Mouse (Mus musculus): ENCODE data around the gene Ccm2l. TPM values are rescaled to one million over a fixed set of nuclear protein-coding genes. Genes with fewer than 3 reads are reported as not detected.

Gene Ccm2l
- 1 to 10 TPM; 4.5 to 4.6 TPM for total RNA-seq (2021)
- long read RNA-seq, experiment 1, partial matches to known transcripts, result 2 of 13 reads
- long read RNA-seq, experiment 1, other reads (novel, unspliced or antisense), result 11 of 13 reads
- long read RNA-seq, experiment 2, partial matches to known transcripts, result 1 of 5 reads
- long read RNA-seq, experiment 2, other reads (novel, unspliced or antisense), result 4 of 5 reads

DNA sequence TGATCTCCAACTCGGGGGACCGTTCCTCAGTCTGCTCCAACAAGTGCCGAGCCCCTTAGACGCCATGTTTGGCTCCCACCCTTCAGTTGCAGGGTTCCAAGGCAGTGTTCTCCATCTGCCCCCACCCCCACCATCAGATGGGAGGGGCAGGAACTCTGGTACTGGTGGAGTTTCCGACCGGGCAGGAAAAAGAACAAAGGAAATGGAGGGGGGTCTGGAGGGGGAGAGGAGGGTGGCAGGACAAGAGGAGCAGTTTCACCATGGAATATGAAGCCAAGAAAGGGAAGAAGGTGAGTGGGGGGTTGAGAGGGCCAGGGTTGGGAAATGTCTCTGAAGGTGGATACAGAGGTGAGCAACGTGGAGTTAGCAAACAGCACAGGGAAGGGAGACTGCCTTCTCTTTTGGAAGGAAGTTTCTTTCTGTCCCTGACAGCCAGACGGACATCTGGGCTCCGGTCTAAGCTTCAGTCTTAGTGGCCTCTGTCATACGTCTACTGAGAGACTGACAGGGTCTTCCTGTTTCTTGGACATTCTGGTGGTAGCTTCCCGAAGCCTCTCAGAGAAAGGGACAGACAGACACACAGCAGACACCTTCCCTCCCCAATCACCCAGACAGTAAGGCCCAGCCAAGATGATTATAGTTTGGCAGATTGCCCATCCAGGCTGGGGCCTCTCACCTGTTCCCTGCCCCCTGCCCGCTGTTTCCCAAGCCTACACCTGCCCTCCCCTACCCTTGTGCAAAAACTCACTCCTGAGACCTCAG, at the start of gene Ccm2l:
Ccm2l (plus strand) TSS at position 209 of the 762 bp plus-strand sequence.
- no peak for DNase-seq (ENCODE audit: low spot score in 2 of 2)

- DNase-seq (ENCODE audit: low spot score in 2 of 2), result no peak
These were observed 49.0 kb upstream of the Ccm2l start for GRCm38 (mm10) chr2:153016786-153017185.

GRCm38 (mm10) chr2:153019355-153019754, 46.4 kb upstream of the Ccm2l start:
- DNase-seq (ENCODE audit: low spot score in 2 of 2), result no peak

DNA sequence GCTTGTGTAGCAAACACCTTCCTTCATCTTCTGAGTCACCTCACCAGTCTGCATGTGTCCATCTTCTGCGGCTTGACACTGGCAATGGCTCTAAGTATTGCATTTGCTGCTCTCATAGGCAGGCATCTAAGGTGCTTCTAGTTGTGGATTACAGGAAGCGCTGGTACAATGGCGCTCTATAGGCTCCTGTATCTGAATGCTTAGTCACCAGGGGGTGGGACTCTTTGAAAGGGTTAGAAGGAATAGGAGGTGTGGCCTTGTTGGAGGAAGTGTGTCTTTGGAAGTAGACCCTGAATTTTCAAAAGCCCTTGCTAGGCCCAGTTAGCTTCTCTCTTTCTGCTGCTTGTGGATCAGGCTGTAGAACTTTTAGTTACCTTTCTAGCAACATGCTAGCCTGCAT, 44.6 kb upstream of the Ccm2l start:
- DNase-seq (ENCODE audit: low spot score in 2 of 2), result no peak

DNA sequence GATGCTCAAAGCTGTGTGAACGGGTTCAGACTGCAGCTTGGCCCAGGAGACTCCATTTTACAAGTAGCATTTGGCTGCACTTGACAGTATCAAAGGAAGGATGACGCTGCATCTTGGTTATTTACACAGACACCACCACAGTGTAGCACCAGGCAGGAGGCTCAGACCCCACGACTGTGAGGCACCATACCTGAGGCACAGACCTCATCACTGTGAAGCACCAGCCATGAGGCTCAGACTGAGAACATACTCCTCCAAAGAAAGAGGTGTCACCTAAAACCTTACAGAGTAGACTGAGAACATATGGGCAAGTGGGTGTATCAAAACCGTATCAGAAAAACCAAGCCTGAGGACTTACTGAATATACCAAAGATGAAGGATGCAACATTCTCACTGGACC, 42.9 kb upstream of the Ccm2l start:
- DNase-seq (ENCODE audit: low spot score in 2 of 2), result peak in 1 of 2 experiments; percentile 30

GRCm38 (mm10) chr2:153026052-153026451, 39.7 kb upstream of the Ccm2l start:
- no peak for DNase-seq (ENCODE audit: low spot score in 2 of 2)

- DNase-seq (ENCODE audit: low spot score in 2 of 2), result no peak
These were observed 38.3 kb upstream of the Ccm2l start for GRCm38 (mm10) chr2:153027501-153027900.

DNA sequence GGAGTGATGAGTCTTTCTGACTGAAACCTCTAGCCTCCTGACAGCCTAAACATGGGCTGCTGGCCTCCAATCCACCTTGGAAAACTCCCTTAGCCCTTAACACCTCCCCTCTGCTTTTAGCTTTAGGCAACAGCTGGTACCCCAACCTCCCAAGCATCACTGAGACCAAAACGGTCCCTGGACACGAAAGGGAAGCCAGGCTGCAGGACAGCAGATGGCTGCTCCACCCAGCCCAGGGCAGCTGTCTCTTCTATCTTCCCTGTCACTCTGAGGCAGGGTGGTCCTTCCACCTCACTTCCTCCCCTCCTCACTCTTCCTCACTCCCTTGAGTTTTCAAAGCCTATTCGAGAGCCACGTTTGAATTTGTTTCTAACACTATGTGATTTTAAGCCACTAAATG, 35.3 kb upstream of the Ccm2l start:
- DNase-seq (ENCODE audit: low spot score in 2 of 2), result no peak

DNA sequence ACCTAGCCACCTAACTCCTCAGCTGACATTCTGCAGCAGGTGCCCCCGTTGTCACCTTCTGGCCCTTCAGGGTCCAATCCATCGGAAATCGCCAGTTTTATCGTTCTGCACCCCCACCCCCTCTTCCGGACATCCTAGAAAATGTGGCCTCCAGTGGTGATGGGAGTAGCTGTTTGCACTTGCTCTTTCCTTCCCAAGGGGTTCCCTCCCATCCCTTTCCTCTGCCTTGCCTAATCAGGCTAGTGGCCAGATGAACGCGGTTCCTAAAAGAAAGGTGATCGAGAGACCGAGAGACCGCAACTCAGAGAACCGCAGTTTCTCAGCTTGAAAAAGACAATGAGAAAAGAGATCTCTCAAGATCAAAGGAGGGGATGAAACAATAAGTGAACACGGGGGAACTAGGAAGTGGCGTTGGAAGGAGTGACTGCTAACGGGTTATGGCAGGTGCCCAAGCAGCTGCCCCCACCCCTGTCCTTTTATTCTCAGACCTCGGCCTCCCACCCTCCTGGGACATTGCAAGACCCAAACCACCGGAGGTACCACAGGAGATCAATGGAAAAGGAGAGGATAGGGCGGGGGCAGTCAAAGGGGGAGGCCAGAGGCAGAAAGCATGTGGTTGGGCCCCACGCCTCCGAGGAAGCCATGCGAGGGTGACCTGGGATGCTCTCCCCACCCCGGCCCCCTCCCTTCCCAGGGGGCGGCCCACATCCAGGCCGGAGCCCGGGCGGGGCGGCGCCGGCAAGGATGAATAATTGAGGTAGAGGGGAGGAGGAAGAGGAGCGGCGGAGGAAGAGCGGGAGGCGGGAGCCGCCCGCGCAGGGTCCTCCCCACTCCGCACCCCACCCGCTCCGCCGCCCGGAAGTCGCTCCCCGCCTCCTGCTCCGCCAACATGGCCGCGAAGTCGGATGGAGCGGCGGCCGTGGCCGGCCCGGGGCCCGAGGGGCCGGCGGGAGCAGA, 34.4 kb upstream of the Ccm2l start, which contains the start of gene Xkr7:
Xkr7 (plus strand) TSS at position 727 of the 957 bp plus-strand sequence.
- DNase-seq (ENCODE audit: low spot score in 2 of 2), result peak in 1 of 2 experiments; percentile 31

DNA sequence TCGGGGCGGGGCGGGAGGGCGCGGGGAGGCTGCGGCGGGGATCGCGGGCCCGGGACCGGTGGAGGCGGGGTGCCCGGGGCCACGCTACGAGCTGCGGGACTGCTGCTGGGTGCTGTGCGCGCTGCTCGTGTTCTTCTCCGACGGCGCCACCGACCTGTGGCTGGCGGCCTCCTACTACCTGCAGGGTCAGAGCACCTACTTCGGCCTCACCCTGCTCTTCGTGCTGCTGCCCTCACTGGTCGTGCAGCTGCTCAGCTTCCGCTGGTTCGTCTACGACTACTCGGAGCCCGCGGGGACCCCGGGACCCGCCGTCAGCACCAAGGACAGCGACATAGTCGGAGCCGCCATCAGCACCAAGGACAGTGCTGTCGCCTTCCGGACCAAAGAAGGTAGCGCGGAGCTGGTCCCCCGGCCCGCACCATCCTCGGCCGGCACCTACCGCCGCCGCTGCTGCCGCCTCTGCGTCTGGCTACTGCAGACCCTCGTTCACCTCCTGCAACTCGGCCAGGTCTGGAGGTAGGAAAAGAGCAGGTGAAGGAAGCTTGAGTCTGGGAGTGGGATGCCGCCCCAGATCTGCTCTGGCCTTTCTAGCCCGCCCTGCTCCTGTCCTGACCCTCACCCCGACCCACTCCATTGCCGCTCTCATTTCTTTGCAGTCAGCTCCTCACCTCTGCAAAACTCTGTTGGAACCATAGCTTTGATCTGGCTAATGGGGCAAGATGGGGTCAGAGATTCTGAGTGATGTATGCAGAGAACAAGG, 33.5 kb upstream of the Ccm2l start:
- peak; percentile 32 to 38 for DNase-seq (ENCODE audit: low spot score in 2 of 2)

- DNase-seq (ENCODE audit: low spot score in 2 of 2), result no peak
These were observed 32.8 kb upstream of the Ccm2l start for GRCm38 (mm10) chr2:153032973-153033372.

GRCm38 (mm10) chr2:153033545-153034230, 32.1 kb upstream of the Ccm2l start:
- DNase-seq (ENCODE audit: low spot score in 2 of 2), result no peak

DNA sequence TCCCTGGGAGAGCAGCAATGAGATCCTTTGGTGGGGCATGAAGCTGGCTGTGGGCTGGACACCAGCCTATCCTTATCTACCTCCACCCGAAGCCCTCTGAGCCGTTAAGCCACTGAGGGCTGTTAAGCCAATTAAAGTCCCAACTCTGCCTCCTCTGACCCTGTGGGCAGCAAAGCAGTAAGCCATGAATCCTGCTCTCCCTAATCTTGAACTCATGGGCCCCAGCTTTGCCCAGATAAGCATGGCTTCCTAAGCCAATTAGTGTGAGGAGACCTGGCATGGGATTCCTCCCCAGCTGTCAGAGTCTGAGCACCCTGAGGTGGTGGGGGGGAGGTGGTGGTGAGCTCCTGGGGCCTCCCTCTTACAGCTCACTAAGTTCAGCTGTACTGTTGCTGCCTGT, 29.1 kb upstream of the Ccm2l start:
- no peak for DNase-seq (ENCODE audit: low spot score in 2 of 2)

- DNase-seq (ENCODE audit: low spot score in 2 of 2), result no peak
These were observed 21.9 kb upstream of the Ccm2l start for GRCm38 (mm10) chr2:153043886-153044285.

DNA sequence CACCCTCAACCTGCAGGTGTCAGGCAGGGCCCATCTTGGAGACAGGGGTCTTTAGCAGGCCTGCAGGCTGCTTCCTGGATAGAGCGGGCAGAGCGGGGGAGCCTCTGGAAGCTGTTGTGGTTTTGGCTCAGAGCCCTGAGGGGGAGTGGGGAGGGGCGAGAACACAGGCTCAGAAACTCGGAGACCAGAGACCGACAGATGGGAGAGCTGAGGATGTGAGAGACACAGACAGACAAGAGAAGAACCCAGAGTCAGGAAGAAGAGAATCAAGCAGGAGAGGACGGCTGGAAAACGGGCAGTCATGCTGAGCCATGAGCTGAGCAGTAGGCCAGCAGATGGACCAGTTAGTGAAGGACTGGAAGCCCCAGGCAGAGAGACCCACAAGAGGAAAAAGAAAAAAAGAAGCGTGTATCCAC, 19.9 kb upstream of the Ccm2l start:
- DNase-seq (ENCODE audit: low spot score in 2 of 2), result peak; percentile 50 to 75

GRCm38 (mm10) chr2:153047828-153048465, 17.8 kb upstream of the Ccm2l start:
- DNase-seq (ENCODE audit: low spot score in 2 of 2), result peak; percentile 72 to 77

GRCm38 (mm10) chr2:153049288-153049996, 16.3 kb upstream of the Ccm2l start:
- DNase-seq (ENCODE audit: low spot score in 2 of 2), result peak; percentile 63 to 69

DNA sequence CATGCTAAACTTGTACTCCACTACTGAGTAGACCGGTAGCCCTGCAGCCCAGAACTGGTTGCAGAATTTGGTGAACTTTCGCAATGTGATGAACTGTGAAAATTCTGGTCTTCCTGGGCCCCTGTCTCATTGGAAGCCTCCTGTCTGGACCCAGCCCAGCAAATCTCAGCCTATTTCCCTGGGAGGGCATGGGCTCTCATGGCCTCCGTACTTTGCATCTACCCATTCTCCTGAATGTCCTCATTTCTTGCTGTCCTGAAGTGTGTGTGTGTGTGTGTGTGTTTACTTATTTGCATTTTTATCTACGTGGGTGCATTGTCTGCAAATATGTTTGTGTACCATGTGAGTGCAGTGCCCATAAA, 15.8 kb upstream of the Ccm2l start:
- no peak for DNase-seq (ENCODE audit: low spot score in 2 of 2)

GRCm38 (mm10) chr2:153051095-153051494, 14.7 kb upstream of the Ccm2l start:
- DNase-seq (ENCODE audit: low spot score in 2 of 2), result no peak
